Mouse (Mus musculus): ENCODE data around the gene Fem1b.
"Not testable (repeated sequence)": the region's sequence is repeated elsewhere in the genome, so short reads cannot be mapped to it uniquely, and the experiment has no call there.

The Fem1b gene

GRCm38 (mm10) chr9:62827939-62828652, 16.4 kb upstream of the Fem1b start:
- DNase-seq (ENCODE audit: low read depth, low spot score): peak; percentile 69

GRCm38 (mm10) chr9:62826456-62826855, 14.7 kb upstream of the Fem1b start:
- DNase-seq (ENCODE audit: low read depth, low spot score): no peak

DNA sequence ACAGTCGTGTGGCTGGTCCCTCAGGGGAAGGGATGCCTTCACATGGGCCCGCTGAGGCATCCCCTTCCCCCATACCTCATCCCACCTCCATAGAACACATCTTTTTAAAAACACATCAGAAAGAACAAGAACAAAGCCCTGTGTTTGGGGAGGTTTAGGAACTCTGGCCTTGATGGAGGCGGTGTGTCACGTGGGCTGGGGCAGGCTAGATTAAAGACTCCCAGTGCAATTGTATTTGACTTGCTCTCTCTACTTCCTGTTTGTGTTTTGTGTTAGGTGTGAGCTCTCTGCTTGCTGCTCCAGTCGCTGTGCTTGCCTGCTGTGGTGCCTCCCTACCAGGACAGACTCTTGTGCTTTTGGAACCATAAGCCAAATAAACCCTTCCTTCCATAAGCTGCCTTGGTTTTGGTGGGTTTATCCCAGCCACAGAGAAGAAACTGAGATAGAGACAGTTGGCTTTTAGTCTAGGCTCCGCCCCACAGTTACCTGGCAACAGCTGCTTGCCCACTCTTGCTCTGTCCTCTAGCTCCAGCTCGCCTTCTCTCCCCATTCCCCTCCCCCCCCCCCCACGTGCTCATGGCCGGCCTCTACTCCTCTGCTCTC, 14.2 kb upstream of the Fem1b start:
- no peak for DNase-seq (ENCODE audit: low read depth, low spot score)

DNA sequence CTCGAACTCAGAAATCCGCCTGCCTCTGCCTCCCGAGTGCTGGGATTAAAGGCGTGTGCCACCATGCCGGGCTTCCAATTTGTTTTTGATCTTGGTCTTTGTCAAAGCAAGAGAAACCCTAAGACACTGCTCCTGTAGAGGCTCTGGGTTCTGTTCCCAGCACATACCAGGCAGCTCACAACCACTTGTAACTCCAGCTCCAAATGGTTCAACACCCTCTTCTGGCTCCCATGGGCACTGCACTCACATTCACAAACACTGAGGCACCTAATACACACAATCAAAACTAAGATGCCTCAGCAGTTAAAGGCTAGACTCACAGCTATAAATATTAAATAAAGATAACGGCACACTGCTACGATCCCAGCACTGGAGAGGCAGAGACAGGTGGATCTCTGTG, 10.1 kb upstream of the Fem1b start:
- no peak for DNase-seq (ENCODE audit: low read depth, low spot score)

DNA sequence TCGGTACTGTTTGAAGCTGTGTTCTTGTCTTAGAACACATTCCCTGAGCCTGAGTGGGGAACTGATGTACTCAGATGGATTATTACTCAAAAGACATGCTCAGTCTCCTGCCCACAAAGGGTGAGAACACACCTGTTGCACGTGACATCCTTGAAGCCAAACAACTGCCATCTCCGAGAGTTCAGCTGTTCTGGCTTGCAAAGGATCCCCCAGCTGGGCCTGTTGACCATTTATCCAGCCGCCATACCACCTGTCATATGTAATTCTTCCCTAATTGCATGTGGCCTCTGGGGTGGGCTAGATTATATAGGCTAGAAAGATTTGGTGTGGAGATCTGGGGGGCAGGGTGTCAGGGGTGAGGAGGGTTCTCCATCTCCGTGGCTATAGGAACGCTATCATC, 9.1 kb upstream of the Fem1b start:
- DNase-seq (ENCODE audit: low read depth, low spot score): no peak

GRCm38 (mm10) chr9:62819910-62820309, 8.2 kb upstream of the Fem1b start:
- not testable (repeated sequence) for DNase-seq (ENCODE audit: low read depth, low spot score)

DNA sequence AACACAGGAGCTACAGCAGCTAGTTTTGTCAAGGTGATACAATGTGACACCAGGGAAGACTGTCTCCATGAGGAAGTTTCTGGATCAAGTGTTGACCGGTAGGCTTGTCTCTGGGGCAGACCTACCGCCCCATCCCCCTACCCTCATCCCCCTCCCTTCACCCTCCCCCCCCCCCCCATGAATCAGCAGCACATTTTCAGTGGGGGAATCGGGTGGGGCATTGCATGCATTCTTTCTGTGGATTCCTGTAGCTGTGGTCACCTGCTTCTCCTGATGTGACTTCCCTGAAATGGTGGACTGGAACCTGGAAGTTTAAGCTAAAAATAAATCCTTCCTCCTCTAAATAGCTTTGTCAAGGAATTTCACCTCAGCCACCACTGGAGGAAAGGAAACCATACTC, 7.8 kb upstream of the Fem1b start:
- DNase-seq (ENCODE audit: low read depth, low spot score): no peak

DNA sequence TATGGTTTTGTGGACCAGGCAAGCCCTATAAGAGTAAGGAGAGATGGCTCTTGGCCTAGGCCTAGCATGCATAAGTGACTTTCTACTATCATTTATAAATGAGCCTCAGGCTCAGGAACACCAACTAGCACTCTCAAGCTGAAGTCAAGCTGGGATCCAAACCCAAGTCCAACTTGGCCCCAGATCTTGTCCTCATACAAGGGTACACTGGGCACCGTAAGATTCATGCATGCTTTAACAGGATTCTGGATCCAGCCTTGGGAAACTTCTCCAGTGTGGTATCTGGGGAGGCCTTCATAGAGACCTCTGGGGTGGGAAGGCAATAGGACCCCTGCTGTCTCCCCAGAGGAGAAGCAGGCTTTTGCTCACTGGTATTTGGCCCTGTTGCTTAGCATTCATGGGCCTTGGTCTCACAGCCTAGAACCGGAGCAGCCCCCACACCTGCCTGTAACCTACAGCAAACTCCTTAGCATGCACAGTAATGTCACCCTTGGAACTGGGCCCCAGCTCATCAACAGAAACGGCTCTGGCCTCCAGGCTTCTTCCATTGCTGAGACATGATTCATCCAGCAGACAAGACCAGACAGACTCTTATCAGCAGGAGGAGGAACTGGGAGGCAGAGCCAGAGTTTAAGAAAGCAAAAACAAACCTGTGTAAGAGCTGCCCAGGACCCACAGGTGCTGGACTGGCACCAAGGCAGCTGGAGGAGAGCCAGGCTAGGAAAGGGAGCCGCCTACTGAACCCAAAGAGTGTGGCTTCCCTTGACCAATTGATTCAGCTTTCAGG, 6.3 kb upstream of the Fem1b start:
- peak; percentile 21 for DNase-seq (ENCODE audit: low read depth, low spot score)

DNA sequence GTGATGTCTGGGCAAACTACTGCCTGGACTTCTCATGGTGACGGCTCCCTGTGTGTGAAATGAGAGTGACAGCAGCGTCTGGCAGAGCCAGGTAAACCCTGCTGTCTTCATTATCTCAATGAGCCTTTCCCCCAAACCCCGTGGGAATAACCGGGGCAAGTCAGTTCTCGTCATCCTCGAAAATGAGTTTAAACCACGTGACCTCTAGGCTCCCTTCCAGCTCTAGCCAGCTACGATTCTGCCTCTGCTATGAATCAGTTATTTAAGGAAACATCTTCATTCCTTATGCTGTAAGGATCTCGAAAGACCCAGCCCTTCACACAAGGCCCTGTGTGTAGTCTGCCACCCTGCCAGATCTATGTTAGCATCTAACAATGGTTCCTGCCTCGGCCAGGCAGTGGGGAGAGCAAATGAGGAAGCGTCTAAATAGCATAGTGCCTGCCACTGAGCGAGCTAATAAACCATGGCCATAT, 5.4 kb upstream of the Fem1b start:
- DNase-seq (ENCODE audit: low read depth, low spot score): peak; percentile 78

DNA sequence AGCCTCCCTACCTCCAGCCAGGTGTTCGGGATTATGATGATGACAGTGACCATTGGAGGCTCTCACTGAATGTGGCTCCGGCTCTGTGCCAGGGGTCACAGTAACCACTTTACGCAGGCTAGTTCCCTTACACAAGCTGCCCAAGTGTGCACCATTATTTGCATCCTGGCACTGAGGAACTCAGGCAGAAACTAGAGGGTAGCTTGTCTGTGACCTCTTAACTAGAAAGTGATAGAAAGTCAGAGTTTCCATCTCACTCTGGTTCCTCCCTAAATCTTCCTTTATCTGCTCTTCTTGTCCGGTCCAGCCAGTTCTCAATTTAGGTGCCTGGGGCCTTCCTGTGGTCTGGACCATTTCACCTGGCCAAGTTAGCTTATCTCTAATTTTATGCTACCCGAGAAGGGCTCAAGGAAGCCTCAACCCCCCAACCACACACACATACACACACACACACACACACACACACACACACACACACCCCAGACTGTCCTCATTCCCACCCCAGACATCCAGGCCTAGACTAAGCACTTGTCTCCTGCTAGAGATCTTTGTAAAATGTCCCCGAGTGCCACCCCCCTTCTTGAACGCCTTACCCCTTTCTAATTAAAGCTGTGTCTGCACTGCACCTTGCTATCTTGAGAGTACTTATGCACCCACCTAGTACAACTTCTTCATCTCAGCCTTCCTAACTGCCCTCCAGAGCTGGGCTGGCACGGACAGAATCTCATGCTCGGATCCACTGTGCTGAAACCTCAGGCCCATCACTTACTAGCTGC, 4.8 kb upstream of the Fem1b start:
- no peak for DNase-seq (ENCODE audit: low read depth, low spot score)

- DNase-seq (ENCODE audit: low read depth, low spot score): no peak
These were observed 3.0 kb upstream of the Fem1b start for GRCm38 (mm10) chr9:62814751-62815150.

DNA sequence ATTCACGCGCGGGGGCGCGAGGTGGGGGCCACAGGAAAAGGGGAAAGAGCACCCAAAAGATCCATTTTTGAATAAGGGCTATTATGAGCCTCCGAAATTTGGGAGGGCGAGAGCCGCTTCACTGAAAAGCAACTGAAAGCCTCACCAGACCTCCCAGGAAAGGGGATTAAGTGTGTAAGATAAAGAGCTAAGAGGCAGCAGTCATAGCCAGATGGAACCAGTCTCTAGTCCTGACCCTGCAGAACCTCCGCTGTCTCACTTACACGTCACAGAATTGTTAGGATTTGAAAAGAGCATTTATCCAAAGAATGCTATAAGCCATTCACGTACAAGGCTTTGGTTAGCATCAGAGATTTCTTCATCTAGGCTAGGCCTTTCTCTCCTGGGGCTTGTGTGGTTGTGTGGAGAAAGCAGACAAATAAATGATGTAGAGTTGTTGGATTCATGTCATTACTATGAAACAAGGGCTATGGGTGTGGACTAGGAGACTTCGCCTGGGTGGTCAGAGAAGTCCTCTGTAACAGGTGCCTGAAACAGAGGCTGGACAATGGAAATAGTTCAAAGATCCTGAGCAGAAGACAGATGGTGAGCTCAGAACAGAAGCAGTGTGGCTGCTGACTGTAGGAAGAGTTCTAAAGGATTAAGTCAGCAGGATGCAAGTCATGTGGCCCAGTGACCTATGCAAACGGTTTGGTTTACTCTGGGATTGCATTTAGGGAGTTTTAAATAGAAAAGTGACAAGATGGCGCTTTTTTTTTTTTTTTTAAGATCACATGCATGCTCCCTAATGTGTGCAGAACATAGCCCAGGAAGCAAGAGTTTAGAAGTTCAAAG, 699 bp upstream of the Fem1b start:
- peak; percentile 52 for DNase-seq (ENCODE audit: low read depth, low spot score)

DNA sequence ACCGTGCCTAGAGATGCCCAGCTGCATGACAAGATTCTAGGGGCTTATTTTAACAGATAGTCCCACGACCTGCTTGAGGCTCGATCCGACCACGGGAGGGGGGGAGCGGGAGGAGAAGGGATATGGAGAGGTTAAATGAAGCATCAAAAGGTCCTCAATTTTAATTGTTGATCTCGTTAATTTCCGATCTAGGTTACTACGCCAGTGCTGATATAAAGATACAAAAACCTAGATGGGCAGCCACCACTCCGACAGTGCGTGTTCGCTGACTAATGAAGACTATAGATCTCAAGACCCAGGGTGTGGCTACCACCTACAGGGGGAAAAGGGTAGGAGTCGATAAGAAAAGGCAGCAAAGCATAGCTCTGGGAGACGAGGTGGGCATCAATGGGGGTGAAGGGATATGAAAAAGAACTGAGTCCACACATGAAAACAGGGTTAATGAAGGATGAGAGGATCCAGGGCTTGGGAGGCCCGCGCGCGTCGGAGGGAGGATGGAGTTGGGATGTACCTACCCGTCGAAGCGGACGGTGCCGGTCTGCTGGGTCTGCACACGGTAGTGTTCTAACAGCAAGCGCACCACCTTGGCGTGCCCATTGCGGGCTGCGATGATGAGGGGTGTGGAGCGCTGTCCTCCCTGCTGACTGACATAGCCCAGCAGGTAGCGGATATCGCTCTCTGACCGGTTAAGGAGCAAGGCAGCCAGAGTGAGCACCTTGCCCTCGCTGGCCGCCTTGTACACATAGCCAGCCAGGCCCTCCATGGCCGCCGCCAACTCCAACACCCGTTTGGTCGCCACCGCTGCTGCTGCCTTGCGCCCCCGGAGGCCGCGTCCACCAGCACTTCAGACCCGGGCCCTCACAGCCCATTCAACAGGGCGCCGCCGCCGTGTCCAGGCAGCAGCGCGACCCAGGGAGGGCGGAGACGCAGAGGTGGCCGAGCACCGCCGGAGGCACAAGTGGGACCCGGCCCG, 905 bp downstream of the Fem1b start:
- DNase-seq (ENCODE audit: low read depth, low spot score): peak; percentile 51

- no peak for DNase-seq (ENCODE audit: low read depth, low spot score)
These were observed 1.6 kb downstream of the Fem1b start for GRCm38 (mm10) chr9:62810095-62810494.

DNA sequence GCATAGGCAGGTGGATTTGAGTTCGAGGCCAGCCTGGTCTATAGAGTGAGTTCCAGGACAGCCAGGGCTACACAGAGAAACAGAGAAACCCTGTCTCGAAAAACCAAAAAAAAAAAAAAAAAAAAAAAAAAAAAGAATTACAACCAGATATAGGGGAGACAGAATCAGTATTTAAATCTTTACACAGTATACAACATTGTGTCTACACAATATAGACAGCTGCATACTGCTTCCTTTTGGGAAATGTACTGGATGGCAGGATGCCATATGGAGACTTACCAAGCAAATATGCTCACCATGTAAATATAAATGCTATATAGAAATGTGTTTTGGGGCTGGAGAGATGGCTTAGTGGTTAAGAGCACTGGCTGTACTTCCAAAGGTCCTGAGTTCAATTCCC, 12.5 kb downstream of the Fem1b start:
- not testable (repeated sequence) for DNase-seq (ENCODE audit: low read depth, low spot score)

DNA sequence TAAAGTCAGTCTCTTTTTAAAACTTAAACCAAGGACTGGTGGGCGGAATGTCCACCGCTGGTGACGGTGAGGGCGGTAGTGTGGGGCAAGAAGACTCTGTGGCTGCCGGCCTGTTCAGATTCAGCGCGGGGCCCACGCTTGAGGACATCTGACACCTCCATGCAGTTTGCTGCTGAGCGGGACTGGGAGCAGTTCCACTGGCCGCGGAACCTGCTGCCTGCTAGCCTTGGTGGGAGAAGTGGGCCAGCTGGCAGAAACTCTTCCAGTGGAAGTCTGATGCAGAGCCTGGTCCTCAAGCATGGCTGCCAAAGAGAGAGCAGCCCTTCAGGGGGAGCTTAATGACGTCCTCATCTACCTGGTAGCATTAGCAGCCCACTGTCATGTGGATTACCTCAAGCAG, 21.9 kb downstream of the Fem1b start:
- DNase-seq (ENCODE audit: low read depth, low spot score): peak; percentile 43

DNA sequence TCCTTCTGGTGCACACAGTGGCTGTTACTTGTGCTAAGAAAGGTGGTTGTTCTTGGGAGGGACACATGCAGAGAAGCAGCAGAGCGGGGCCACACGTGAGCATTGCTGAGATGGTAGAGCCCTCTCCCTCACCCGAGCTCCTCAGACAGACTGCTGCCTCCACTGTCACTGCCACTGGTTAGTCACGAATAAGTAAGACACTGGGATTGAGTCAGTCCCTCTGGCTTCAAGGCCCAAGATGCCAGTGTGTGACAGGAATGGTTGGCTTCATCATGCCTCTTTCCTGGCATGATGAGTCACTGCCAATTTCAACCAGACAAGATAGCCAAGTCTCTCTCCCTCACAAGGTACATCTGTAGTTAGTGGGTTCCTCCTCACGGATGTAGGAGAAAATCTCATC, 25.0 kb downstream of the Fem1b start:
- peak; percentile 87 for DNase-seq (ENCODE audit: low read depth, low spot score)

GRCm38 (mm10) chr9:62784233-62784632, 27.5 kb downstream of the Fem1b start:
- no peak for DNase-seq (ENCODE audit: low read depth, low spot score)

DNA sequence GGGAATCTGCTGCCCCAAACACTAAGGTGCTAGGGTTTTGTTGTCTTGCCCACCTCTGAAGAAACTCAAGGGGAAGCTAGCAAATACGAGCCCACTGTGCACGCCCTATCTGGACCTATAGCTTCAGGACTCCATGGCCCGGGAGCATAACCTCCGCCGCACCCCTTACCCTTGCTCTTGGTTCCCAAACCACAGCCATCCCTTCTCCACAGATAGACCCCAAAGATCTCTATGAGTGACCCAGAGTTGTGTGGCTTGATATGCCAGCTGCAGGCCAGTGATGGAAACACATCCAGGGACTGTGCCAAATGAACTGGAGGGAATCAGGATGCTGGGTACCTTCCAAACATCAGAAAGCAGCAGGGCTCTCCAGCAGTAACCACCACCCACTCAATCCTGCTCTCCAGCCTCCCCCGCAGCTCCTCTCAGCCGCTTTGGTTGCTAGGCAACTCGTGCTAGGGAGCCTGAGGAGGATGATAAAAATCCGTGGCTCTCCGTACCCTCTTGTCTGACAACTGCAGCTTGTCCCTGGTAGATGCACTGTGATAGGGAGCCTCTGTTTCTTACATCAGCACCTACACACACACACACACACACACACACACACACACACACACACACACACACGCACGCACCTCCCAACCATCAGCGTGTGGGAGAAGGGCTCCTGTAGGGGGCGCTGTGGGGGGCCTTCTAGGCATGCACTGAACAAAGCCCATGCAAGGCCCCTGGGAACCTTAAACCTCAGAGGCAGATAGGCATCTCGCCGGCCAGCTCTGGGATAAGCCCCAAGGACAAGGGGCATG, 28.6 kb downstream of the Fem1b start:
- DNase-seq (ENCODE audit: low read depth, low spot score): peak; percentile 96
